Mouse (Mus musculus) right cerebral cortex, postnatal 4 days (tissue): Measurements from ENCODE around the gene Pop7.
A peak's percentile ranks its signal among the peaks of the same experiment; 100 is the strongest.

ENCODE experiments used
- DNase-seq: peaks from one replicate; pipeline ENCODE4 v3.0.0-alpha.2; 2022

Gene Pop7

DNA sequence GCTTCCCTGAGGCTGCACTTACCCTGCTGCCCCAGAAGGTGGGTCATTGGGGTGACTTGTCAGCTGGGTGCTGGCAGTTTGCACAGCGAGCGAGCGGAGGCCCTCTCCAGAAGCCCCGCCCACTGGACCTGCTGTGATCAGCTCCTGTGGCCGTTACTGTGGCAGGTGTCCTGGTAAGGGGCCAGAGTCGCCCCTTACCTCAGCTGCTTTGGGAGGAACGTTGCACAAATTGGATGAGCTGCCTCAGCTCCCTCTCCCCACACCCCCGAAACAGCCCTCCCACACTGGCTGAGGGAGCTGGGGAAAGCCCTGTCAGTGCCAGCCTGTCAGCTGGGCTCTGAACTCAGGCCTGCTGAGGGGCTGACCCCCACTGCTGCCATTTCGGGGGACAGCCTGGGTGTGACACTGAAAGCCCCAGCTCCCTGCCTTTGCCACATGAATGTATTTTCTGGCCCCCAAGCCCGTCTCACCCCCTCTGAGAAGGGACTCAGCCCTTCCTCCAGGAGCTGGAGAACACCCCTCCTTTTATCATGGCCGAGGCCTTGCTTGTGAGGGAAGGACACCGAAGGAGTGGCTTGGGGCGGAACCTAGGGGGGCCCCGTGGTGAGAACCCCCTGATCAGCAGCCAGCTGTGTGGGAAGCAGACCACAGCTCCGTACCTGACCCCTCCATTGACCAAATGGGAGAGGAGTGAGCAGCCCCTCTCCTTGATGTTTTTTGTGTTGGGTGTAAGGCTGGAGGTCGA is 24.0 kb upstream of the Pop7 start:
- DNase-seq = no peak

DNA sequence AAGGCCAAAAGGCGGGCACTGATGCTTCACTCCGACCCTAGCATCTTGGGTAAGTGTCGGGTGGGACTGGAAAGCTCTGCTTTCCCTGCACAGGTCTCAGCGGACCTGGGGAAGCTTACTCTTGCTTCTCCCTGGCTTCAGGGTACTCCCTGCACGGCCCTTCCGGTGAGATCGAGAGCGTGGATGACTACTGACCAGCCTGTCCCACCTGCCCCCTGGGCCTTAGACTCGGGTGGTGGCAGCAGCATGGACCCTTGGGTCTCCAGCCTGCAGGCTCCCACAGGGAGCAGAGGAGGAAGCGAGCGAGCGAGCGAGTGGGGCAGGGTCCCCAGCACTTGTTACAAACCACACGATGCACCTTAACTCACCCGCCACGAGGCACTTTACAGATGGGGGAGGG is 23.2 kb upstream of the Pop7 start:
- DNase-seq = no peak

DNA sequence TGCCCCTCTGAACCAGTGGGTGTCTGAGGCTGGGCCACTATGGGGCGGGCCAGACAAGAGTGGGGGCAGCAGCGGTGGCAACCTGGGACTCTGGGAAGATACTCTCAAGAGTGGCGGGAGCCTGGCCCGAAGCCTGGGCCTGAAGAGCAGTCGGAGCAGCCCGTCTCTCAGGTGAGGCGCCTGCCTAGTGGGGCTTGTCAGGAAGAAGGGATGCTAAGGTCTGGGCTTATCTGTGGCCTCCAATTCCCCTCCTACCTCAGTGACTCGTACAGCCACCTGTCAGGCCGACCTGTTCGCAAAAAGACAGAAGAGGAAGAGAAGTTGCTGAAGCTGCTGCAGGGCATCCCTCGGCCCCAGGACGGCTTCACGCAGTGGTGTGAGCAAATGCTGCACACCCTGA is 22.4 kb upstream of the Pop7 start:
- DNase-seq = no peak

DNA sequence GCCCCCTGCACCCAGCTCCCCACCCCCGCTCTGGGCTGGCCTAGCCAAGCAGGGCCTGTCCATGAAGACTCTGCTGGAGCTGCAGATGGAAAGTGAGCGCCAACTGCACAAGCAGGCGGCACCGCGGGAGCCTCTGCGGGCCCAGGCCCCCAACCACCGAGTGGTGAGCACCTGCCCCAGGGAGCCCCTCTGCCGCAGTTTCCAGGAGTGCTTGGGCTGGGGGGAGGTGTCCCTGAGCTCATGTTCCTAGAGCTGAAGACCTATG is 21.9 kb upstream of the Pop7 start:
- no peak for DNase-seq

DNA sequence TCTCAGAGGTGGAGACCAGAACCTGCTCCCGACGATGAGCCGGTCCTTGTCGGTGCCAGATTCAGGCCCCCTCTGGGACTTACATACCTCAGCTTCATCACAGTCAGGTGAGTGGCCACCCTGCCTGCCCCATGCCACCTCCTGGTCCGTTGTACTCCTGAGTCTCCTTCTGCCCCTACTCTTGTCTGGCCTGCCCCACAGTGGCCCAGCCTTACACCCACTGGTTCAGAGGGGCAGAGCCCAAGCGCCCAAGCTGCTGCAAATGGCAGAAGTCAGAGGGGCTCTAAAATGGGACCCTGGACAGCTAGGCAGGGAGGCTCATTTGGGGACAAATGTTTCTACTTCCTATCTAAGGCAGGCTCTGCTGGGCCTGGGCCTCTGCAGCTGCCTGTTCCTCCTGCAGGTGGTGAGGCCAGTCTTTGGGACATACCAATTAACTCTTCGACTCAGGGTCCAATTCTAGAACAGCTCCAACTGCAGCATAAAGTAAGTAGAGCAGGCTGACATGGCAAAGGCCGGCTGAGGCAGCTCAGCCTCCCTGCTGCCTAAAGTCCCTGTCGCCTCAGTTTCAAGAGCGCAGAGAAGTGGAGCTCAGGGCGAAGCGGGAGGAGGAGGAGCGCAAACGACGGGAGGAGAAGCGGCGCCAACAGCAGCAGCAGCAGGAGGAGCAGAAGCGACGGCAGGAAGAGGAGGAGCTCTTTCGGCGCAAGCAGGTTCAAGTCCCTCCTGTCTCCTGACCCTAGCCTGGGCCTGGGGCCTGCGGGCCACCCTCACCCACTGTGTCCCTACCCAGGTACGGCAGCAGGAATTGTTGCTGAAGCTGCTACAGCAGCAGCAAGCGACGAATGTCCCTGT is 21.3 kb upstream of the Pop7 start:
- no peak for DNase-seq

DNA sequence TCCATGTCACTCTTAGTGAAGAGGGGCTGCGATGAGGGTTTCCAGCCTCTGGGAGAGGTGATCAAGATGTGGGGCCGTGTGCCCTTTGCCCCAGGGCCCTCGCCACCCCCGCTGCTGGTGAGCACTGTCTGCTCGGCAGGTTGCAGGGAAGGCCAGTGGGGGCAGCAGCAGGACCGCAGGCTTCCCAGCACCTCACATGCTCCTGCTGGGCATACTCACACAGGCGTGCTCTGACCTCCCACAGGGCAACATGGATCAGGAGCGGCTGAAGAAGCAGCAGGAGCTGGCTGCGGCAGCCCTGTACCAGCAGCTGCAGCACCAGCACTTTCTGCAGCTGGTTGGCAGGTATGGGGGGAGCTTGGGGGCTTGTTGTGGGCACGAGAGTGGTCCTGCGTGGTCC is 20.4 kb upstream of the Pop7 start:
- no peak for DNase-seq

DNA sequence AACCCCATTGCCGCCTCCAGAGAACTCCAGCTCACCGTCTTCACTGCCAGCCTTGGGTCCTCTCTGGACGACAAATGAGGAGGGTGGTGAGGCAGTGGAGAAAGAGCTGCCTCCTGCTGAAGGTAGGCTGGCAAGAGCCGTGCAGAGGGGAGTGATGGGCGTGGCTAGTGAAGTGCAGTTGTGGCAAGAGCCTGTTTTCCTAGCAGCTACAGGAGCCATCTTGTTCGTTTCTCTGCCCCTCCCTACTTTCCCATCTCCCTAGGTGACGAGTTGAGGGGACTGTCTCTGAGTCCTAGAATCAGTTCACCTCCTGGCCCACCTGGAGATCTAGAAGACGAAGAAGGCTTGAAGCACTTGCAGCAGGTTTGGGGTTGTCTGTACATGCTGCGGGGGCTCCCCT is 19.5 kb upstream of the Pop7 start:
- DNase-seq = no peak

DNA sequence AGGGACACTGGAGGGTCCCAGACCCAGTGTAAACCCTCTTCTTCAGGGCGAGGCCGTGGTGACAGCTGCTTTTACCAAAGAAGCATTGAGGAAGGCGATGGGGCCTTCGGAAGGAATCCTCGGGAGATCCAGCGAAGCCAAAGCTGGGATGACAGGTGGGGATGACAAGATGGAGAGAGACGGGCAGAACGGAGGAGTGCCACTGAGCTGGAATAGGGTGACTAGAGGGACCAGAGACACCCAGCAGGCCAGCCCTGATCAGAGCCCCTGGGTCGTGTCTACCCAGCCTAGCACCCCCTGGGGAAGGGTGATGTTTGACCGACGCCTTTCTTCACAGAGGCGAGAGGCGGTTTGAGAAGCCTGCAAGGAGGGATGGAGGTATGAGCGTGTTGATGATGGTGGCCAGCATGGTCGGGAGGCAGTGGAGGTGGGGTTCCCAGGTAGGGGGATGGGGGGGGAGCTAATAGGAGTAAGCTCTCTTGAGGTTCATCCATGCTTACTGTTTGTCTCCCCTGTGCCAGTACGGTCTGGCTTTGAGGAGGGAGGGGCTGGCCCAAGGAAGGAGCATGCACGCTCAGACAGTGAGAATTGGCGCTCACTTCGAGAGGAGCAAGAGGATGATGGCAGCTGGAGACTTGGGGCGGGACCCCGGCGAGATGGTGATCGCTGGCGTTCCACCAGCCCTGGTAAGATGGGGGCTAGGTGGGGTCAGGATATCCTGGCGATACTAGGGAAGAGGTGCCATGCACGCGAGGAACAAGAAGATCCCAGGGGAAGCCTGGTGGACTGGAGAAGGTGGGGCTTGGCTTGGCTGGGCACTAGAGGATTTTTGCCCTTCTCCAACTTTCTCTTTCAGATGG is 17.6 kb upstream of the Pop7 start:
- no peak for DNase-seq

DNA sequence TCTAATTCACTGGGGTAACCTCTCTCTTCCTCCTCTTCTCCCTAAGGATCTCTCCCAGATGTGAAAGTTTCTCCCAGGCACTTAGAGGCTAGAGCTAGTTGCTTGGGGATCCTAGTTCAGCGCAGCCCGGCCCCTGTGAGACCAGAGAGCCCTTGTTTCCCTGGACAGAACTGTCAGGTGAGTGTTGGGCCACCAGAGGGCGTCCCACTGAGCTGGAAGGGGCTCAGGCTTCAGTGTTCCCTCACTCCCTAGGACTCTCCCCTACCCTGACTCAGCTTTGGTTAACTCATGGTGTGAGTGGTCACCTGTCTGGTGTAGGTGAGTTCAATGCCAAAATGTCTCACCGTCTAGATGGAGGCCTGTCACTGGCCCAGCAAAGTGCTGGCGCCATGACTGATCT is 16.1 kb upstream of the Pop7 start, which contains the start of gene Gigyf1:
TSS of gene Gigyf1 (plus strand) at position 113 of the 400 bp plus-strand sequence.
- no peak for DNase-seq

DNA sequence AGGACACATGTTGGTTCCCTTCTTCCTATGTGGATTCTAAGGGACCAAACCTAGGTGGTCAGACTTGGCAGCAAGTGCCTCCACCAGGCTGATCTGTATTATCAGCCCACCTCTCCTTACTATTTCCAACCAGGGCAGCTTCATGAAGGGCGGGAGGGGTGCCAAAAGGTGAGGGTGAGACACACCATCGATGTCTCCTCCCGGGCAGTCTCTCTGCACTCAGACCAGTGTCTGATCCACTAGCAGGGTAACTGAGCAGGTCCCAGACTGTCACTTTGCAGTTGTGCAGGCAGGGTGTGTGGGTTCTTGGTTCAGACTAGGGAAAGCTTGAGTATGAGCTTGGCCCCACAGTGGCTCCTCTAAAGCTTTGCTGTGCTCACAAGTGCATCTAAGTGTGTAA is 12.5 kb upstream of the Pop7 start:
- DNase-seq = no peak

DNA sequence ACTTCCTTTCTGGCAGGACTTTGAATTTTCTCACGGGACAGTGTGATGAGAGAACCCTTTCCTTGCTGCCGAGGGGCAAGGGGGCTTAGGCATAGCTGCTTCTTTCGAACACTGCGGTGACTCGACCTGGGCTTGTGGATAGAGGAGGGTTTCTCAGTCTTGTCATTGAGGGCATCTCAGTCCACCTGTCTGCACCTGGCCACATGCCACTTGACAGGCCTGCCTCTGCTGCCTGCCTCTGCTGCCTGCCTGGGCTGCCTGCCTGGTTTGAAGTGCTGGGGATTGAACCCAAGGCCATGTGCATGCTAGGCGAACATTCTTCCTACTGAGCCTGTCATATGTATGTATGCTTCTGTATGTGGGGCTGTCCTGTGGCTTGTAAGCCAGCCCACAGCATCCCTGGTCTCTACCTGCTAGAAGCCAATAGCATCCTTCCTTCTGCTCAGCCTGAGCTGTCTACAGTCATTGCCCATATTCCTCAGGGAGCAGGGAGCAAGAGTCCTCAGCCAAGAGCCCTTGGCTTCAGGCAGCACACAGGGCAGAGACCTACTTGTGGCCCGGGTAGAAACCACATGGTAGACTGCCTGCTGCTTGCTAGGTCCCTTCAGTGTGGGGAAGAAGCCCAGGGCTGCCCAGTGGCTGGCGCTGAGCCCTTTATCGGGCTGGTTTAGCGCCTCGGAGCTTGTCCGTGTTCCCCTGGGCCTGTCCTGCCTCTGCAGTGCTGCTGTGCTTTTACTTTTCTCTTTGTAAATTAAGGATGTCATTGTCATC is 11.8 kb upstream of the Pop7 start:
- DNase-seq = no peak

DNA sequence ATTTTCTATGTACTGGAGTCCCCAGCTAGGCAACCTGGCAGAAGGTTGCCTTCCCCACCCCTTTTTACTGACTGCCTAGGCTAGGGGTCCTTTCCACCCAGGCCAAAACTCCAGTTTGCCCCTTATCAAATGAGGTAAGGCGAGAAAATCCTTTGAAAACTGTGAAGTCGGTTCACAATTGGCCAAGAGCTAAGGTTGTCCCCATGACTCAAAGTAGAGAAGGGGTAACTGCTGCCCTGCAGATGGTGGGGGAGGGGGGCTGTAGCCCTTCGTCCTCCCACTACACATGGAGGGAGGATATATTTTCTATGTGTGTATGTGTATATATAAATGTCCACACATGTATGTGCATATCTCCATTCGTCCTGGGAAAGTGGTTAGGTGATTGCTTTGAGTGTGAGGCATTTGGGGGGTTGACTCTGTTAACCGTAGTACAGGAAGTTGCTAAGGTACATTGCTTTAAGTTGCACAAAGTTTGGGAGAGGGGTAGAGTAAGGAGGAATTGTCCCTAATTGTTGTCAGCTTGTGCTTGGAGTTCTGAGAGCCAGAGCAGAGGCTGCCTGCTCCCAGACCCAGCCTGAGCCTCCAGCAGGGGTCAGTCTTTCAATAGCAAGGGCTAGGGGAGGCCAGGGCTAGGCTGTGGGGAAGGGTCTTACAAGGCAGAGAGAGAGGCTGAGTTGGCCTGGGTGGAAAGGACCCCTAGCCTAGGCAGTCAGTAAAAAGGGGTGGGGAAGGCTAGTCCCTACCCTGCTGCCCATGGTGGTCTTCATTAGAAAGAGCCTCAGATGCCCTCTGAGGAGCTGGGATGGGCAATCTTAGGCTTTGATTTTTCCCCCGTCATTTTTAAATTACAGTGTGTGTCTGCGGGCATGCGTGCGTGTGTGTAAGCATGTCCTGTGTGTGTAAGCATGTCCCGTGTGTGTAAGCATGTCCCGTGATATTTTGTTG is 10.8 kb upstream of the Pop7 start:
- peak; percentile 43 for DNase-seq

DNA sequence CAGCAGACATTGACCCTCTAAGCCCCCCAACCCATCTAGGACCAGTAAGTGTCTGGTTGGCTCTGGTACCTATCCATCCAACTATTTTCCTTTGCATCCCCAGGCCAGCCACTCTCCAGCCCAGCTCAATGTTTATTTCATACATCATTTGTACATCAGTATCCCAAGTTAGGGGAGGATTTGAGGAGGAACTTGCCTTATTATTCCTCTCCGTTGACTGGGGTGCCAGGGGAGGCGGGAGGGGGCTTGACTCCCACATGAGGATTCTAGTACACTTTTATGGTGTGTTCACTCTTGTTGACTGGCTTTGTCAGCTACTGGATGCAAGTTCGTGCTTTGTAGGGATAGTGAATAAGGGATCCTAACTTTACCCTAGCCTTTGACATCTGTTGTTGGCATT is 9.4 kb upstream of the Pop7 start:
- no peak for DNase-seq

DNA sequence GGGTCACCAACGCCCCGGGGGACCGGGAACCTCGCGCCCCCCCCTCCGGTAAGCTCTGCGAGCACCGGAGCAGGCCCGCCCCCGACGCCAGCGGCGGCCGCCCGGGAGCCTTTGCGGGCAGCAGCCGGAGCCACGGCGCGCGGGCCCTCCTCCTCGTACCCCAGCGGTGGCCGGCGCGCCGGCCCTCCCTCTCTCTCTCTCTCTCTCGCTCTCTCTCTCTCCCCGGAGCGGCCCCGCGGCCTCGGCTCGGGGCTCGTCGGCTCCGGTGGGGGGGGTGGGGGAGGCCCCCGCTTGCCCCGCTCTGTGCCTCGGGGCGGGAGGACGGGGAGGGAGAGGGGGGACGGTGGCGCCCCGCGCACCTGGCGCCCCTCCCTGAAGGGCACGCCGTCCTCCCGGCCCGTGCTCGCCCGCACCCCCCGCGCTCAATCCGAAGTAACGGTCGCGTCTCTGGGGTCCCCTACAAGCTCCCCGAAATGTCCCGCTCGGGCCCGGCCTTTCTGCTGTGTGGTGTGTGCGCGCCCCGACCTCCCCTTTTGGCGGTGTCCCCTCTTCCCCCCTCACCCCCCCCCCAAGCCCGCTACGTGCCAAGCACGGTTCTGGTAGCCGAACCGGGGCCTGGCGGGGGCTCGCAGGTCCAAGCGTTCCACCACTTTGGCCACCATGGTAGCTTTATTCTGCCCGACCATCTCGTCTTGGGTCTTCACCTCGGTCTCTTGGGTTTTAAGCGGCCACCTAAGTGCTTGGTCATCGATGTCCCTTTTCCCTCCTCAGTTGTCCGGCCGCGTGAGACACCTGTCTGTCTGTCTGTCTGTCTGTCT is 8.5 kb upstream of the Pop7 start:
- DNase-seq = peak; percentile 41

DNA sequence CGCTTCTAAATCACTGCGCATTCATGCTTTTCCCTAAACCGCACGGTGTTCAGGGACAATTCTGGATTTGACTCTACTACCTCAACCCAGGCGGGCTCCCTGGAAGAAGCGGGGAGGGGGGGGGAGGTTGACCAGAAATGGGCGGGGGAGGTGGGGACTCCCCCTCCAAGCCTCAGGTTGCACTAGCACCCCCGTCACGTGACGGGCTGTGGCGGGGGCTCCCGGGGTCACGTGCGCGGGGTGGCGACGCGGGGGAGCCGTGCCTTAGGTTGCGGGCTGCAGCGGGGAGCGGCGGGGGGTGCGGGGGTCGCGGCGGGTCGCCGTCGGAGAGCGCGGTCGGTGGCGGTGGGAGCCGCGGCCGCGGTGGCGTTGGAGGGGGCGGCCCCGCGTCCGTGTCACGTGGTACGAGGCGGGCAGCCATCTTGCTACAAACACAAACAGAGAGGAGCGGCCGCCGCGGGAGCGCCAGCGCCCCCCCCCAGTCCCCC is 7.7 kb upstream of the Pop7 start:
- peak; percentile 77 for DNase-seq

DNA sequence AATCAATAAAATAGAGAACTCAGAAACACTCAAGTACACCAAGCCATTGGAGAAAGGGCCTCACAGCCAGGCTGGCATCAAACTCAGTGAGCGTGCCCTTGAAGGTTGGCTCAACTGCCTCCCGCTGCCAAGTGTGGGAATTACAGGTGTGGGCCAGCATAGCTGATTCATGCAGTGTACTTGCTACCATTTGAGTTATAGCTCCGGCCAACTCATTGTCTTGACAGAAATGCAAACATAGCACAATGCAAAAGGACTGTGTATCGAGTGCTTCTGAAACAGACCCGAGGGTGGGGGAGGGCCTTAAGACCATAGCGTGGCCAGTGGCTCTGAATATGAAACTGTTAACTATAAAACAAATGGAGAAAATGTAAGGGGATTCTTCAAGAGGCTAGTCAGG is 1.7 kb upstream of the Pop7 start:
- DNase-seq = no peak

DNA sequence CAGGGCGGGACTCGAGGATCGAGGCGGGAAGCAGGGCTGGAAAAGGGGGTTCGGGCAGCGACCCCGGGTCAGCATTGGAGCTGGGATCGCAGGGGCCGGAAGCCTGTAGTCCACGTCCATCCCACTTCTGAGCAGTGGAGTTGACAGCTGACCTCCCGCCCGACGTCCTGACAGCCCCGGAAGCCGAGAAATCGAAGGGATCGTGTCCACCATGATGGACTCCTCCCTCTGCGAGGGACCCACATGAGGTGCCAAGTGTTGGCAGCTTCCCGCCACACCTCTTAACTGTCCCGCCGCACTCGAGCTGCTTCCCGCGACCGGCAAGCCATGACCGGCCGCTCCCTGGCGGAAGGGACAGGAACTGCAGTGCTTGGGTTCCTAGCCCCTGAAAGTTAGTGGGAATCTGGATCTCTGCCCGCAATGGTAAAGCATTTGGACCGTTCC is 371 bp upstream of the Pop7 start:
- peak; percentile 82 for DNase-seq

DNA sequence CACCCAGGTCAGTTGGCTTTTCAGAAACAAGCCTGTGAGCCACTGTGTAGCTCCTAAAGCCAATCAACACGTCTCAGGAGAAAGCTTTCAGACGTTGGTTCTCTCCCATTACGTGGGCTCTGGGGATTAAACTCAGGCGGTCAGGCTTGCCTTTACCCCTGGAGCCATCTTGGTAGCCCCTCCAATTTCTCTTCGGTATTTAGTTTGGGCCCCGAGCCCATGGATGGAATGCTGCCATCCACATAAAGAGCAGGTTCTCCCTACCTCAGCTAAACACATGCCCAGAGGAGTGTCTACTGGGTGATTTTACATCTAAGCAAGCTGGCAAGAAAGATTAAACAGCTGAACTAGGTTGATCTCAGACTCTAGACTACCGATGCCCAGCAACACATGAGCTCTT is 2.1 kb downstream of the Pop7 start:
- no peak for DNase-seq

DNA sequence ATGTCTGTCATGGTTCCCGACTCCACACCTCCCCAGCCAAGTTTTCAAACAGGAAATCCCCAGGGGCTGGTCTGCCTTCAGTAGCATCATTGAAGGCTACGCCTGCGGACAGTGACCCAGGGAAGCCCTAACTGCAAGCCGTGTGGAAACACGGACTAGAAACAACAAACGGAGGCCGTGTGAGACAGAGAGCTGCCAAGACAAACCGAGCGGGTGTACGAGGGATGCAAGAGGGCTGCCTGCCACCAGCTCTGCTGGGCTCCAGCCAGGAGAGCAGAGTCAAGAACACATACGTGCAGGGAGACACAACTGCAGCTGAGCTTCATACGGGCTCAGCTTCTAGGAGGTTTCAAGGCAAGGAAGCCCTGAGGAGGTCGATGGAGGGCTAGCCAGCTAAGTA is 8.5 kb downstream of the Pop7 start:
- no peak for DNase-seq

DNA sequence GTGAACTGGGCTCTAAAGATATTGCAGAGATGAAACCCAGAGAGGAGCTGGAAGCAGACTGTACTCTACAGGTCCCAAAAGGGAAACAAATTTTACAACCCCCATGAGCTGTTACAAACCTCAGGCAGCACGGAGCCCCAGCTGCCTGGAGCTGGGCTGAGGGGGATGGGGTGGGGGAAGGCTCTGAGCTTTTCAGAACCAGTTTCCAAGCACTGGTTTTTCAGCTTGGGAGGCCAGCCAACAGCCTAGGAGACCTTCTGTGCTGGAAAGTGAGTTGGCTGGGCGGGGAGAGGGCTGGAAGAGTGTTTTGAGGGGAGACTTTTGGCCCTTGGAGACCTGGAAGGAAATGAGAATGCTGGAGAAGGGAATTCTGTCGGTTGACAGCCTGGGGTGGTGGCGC is 10.8 kb downstream of the Pop7 start:
- peak; percentile 24 for DNase-seq

DNA sequence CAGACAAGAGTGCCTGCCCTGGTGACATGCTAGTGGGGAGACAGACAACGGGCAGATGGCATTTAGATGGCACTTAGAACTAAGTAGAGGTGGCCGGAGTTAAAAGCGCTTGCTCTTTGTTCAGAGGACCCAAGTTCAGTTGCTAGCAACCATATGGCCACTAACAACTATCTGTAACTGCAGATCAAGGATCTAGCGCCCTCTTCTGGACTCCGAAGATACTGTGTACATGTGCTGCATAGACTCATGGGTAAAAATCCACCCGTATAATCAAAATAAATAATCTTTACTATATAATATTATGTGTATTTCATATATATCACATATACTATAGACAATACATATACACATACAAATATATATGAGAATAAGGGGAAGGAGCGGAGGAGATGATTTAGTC is 14.7 kb downstream of the Pop7 start:
- no peak for DNase-seq
